Mouse (Mus musculus) lung, postnatal 0 days (tissue): Measurements from ENCODE around the gene BC067074.

ENCODE experiments used
- CTCF ChIP-seq: IDR thresholded peaks from 2 replicates; pipeline ENCODE4 v1.5.1; 2016; ENCODE audit warnings: antibody characterized with exemption, mild to moderate bottlenecking
- EP300 ChIP-seq: IDR thresholded peaks from 2 replicates; pipeline ENCODE4 v1.6.1; 2016; ENCODE audit warnings: antibody characterized with exemption, mild to moderate bottlenecking, control low read depth

DNA sequence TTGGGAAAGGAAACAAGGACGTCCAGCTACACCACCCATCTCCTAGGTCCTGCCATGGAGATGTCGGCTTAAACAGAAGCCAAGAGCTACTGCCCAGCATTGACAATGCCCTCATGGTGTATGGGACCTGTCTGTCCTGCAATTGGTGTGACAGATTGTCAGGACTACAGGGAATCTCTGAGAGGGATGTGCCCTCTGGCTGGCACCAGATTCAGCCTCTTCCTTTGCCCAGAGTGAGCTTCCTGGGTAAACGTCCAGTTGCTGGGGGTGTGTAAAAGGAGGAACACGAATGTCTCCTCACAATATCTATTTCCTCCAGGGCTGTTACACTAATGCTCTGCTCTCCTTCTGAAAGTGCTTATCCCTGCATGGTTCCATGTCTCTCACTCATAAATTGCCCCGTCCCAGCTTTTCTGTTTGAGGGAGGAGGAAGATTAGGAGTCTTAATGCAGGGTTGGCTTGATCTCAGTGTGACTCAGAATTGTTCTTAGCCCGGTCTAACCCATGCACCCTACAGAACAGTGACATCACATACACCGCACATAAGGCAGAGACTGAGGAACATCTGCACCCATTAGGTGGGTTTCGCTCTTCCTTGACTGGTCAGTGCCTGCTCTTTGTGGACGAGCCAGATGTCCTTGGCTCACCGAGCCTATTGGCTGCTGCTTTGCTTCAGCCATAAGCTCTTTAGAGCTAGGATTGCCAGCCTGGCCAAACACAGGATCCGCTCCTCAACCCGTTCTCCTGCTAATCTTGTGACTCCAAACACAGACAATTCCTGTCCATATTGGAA lies 80.5 kb downstream of the BC067074 start:
- no peak for TF ChIP-seq CTCF
- TF ChIP-seq EP300: no peak
